Mouse (Mus musculus) left cerebral cortex, postnatal 25 days (tissue): Measurements from ENCODE around the gene Il22. TPM values are rescaled to one million over a fixed set of nuclear protein-coding genes. Genes with fewer than 3 reads are reported as not detected.

ENCODE experiments used
- total RNA-seq, 2 experiments: library from RNA; stranded (reverse); gene quantifications; 2 replicates each; pipeline ENCODE4 v1.2.3; 2021

Il22 gene
- total RNA-seq, 2 experiments from 2014 or later: not detected

Other genes starting within 250 kb of the Il22 start
- gene Mdm1, start 63.1 kb upstream of the Il22 start, total RNA-seq: 1 to 10 TPM; 5.3 to 5.8 TPM
- 1 to 10 TPM in 1 of 2 experiments, under 1 TPM in 1; 0.64 to 1.2 TPM for gene Gm32717, start 35.8 kb downstream of the Il22 start, total RNA-seq
- gene Gm32802, start 53.7 kb downstream of the Il22 start, total RNA-seq: 1 to 10 TPM in 1 of 2 experiments, under 1 TPM in 1; 0.64 to 1.2 TPM
- gene Iltifb, start 90.1 kb downstream of the Il22 start, total RNA-seq: not detected
- not detected for gene Gm9040, start 122.0 kb downstream of the Il22 start, total RNA-seq
- gene Gm9044, start 127.5 kb downstream of the Il22 start, total RNA-seq: not detected
- not detected for gene Gm9045, start 132.9 kb downstream of the Il22 start, total RNA-seq
- not detected for gene Gm9046, start 138.3 kb downstream of the Il22 start, total RNA-seq
- gene Gm9048, start 143.7 kb downstream of the Il22 start, total RNA-seq: not detected
- not detected for gene Gm9049, start 149.2 kb downstream of the Il22 start, total RNA-seq
- not detected for gene Ifng, start 236.1 kb downstream of the Il22 start, total RNA-seq